Mouse (Mus musculus) MEL (cell line): ENCODE results near the gene Gm49342. TPM values are rescaled to one million over a fixed set of nuclear protein-coding genes. Genes with fewer than 3 reads are reported as not detected.

ENCODE experiments used
- DNase-seq: peaks from one replicate; pipeline ENCODE4 v3.0.0; 2011; ENCODE audit warnings: low read depth, low spot score
- H3K27ac ChIP-seq: 2 replicates; pipeline ENCODE4 v1.5.1; 2012; ENCODE audit warnings: low read depth, mild to moderate bottlenecking, control low read depth, low read length, moderate library complexity; ENCODE audit not compliant: control insufficient read depth
- H3K27me3 ChIP-seq, 2 experiments: fragments of 150-350 bp in 1 of 2; sonication (generic) in 1 of 2; 2 replicates each; pipeline ENCODE4 v1.6.1; 2012; ENCODE audit warnings: low read length in 2 of 2, mild to moderate bottlenecking in 2 of 2, improper control_type of control experiment in 1 of 2, moderate library complexity in 1 of 2; ENCODE audit not compliant: insufficient read depth in 2 of 2, control insufficient read depth in 1 of 2
- H3K36me3 ChIP-seq, 2 experiments: 2 replicates each; pipeline ENCODE4 v1.6.1; 2012 to 2014; ENCODE audit warnings: low read length in 2 of 2, improper control_type of control experiment in 1 of 2, inconsistent platforms in 1 of 2, mild to moderate bottlenecking in 1 of 2; ENCODE audit not compliant: insufficient read depth in 2 of 2, control insufficient read depth in 1 of 2
- H3K4me1 ChIP-seq, 2 experiments: fragments of 150-350 bp in 1 of 2; sonication (generic) in 1 of 2; 2 replicates each; pipeline ENCODE4 v1.6.1; 2012; ENCODE audit warnings: low read length in 2 of 2, improper control_type of control experiment in 1 of 2, mild to moderate bottlenecking in 1 of 2; ENCODE audit not compliant: insufficient read depth in 2 of 2, control insufficient read depth in 1 of 2
- H3K4me3 ChIP-seq, 2 experiments: fragments of 150-350 bp in 1 of 2; sonication (generic) in 1 of 2; 2 replicates each; pipeline ENCODE4 v1.5.1; 2012; ENCODE audit warnings: low read depth in 2 of 2, low read length in 2 of 2, mild to moderate bottlenecking in 2 of 2, moderate library complexity in 2 of 2, control low read depth in 1 of 2, improper control_type of control experiment in 1 of 2; ENCODE audit not compliant: control insufficient read depth in 1 of 2, insufficient read depth in 1 of 2
- H3K79me2 ChIP-seq: 2 replicates; pipeline ENCODE4 v1.6.1; 2012; ENCODE audit warnings: mild to moderate bottlenecking, low read length, moderate library complexity; ENCODE audit not compliant: control insufficient read depth, poor library complexity, insufficient read depth
- H3K9ac ChIP-seq: 2 replicates; pipeline ENCODE4 v1.6.1; 2012; ENCODE audit warnings: low read depth, mild to moderate bottlenecking, control low read depth, low read length, moderate library complexity; ENCODE audit not compliant: control insufficient read depth, poor library complexity, severe bottlenecking
- H3K9me3 ChIP-seq: fragments of 150-350 bp; sonication (generic); replicated peaks from 2 replicates; pipeline ENCODE4 v1.6.1; 2012; ENCODE audit warnings: mild to moderate bottlenecking, low read length, improper control_type of control experiment, moderate library complexity; ENCODE audit not compliant: insufficient read depth
- GATA1 ChIP-seq: IDR thresholded peaks from 2 replicates; pipeline ENCODE4 v1.6.1; 2011; ENCODE audit warnings: low read depth, low read length, improper control_type of control experiment
- KAT2A ChIP-seq: conservative IDR thresholded peaks from 2 replicates; pipeline ENCODE4 v1.6.1; 2012; ENCODE audit warnings: low read depth, low read length, improper control_type of control experiment, inconsistent platforms
- POLR2A ChIP-seq, 2 experiments: IDR thresholded peaks; 2 replicates each; pipeline ENCODE4 v1.6.1; 2011 to 2012; ENCODE audit warnings: low read length in 2 of 2, mild to moderate bottlenecking in 2 of 2, control low read depth in 1 of 2, improper control_type of control experiment in 1 of 2, low read depth in 1 of 2, moderate library complexity in 1 of 2; ENCODE audit not compliant: control insufficient read depth in 1 of 2, insufficient read depth in 1 of 2, poor library complexity in 1 of 2
- polyA plus RNA-seq, 2 experiments: library from polyadenylated mRNA; stranded (reverse) in 1 of 2; unstranded in 1 of 2; fragments of >175 nt in 1 of 2; fragments of >200 nt in 1 of 2; gene quantifications; 2 replicates each; pipeline versions ENCODE4 v1.2.1 to v1.2.4; 2012; ENCODE audit warnings: low replicate concordance in 2 of 2, low read depth in 1 of 2; ENCODE audit not compliant: insufficient read length in 2 of 2, insufficient read depth in 1 of 2, missing spikeins in 1 of 2
- total RNA-seq: library from RNA; depleted of rRNA; stranded (reverse); fragments of 300-350 nt; gene quantifications from 2 replicates; pipeline ENCODE4 v1.2.3, GENCODE M21; 2012; rRNA removed

Gm49342 gene
- total and polyA plus RNA-seq, 3 experiments: 14.5 to 45.2 TPM; not detected in 1

DNA sequence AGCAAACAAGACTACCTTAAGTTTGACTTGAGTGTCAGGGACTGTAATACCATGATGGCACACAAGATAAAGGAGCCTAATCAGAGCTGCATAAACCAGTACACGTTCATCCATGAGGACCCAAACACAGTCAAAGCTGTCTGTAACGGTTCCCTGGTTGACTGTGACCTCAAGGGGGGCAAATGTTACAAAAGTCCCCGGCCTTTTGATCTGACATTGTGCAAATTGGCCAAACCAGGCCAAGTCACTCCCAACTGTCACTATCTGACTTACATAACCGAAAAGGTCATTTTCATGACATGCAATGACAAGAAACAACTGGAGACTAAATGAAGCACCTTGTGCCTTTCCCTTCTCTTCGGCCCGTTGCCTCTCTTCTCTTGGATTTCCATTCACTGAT lies 65.3 kb downstream of the Gm49342 start:
- no peaks in the 10 kb centered on the region for H3K4me1 ChIP-seq
- no peak overlapping the region for H3K9ac ChIP-seq
- no peaks in the 10 kb centered on the region for H3K9me3 ChIP-seq
- no peaks in the 10 kb centered on the region for H3K27me3 ChIP-seq
- H3K36me3 ChIP-seq: no peaks in the 10 kb centered on the region
- no peak for DNase-seq
- no peak overlapping the region for H3K27ac ChIP-seq
- TF ChIP-seq KAT2A (no peak), POLR2A (IDR thresholded peaks at IDR 0.05; ENCODE audit: control insufficient read depth in 1 of 2, insufficient read depth in 1 of 2, low read depth in 1 of 2, low read length in 2 of 2, poor library complexity in 1 of 2) (no peak), GATA1 (no peak)
- TF ChIP-seq, all 39 proteins: peak for 0
- no peak overlapping the region for H3K4me3 ChIP-seq
- no peaks in the 10 kb centered on the region for H3K79me2 ChIP-seq

Other genes with a start within 250 kb of the Gm49342 start
- not detected in 2 replicates for gene Olfr748, start 237.1 kb upstream of the Gm49342 start, total RNA-seq
- gene Olfr748, start 237.1 kb upstream of the Gm49342 start, polyA plus RNA-seq: not detected
- gene Olfr749, start 199.4 kb upstream of the Gm49342 start, total RNA-seq: not detected in 2 replicates
- not detected for gene Olfr749, start 199.4 kb upstream of the Gm49342 start, polyA plus RNA-seq
- 22.7 and 24.2 TPM in 2 replicates for gene Ttc5, start 159.0 kb upstream of the Gm49342 start, total RNA-seq
- 10 to 100 TPM in 1 of 2 experiments, not detected in 1; 28.1 TPM for gene Ttc5, start 159.0 kb upstream of the Gm49342 start, polyA plus RNA-seq
- 23.3 and 28.3 TPM in 2 replicates for gene Ccnb1ip1, start 136.8 kb upstream of the Gm49342 start, total RNA-seq
- gene Ccnb1ip1, start 136.8 kb upstream of the Gm49342 start, polyA plus RNA-seq: 10 to 100 TPM in 1 of 2 experiments, not detected in 1; 27.6 TPM
- 65.6 and 81.1 TPM in 2 replicates for gene Parp2, start 136.7 kb upstream of the Gm49342 start, total RNA-seq
- 10 to 100 TPM in 1 of 2 experiments, not detected in 1; 83.2 TPM for gene Parp2, start 136.7 kb upstream of the Gm49342 start, polyA plus RNA-seq
- 19.5 and 36.8 TPM in 2 replicates for gene Tep1, start 74.0 kb upstream of the Gm49342 start, total RNA-seq
- 10 to 100 TPM in 1 of 2 experiments, not detected in 1; 13.7 TPM for gene Tep1, start 74.0 kb upstream of the Gm49342 start, polyA plus RNA-seq
- gene Klhl33, start 47.0 kb upstream of the Gm49342 start, total RNA-seq: not detected in 2 replicates
- gene Klhl33, start 47.0 kb upstream of the Gm49342 start, polyA plus RNA-seq: under 1 TPM in 1 of 2 experiments, not detected in 1; 0.01 TPM
- 28.0 and 29.6 TPM in 2 replicates for gene Osgep, start 19.6 kb upstream of the Gm49342 start, total RNA-seq
- gene Osgep, start 19.6 kb upstream of the Gm49342 start, polyA plus RNA-seq: 10 to 100 TPM in 1 of 2 experiments, not detected in 1; 45.1 TPM
- 123 and 129 TPM in 2 replicates for gene Apex1, start 19.5 kb upstream of the Gm49342 start, total RNA-seq
- gene Apex1, start 19.5 kb upstream of the Gm49342 start, polyA plus RNA-seq: 100 to 1,000 TPM in 1 of 2 experiments, not detected in 1; 155 TPM
- 10.5 and 12.2 TPM in 2 replicates for gene Pip4p1, start 13.7 kb upstream of the Gm49342 start, total RNA-seq
- 10 to 100 TPM in 1 of 2 experiments, not detected in 1; 21.6 TPM for gene Pip4p1, start 13.7 kb upstream of the Gm49342 start, polyA plus RNA-seq
- gene Pnp, start 13.4 kb upstream of the Gm49342 start, total RNA-seq: 46.7 and 49.7 TPM in 2 replicates
- gene Pnp, start 13.4 kb upstream of the Gm49342 start, polyA plus RNA-seq: 100 to 1,000 TPM in 1 of 2 experiments, 10 to 100 TPM in 1; 36.2 to 302 TPM
- 0.65 and 0.85 TPM in 2 replicates for gene Pnp2, start 11.5 kb downstream of the Gm49342 start, total RNA-seq
- gene Pnp2, start 11.5 kb downstream of the Gm49342 start, polyA plus RNA-seq: 1 to 10 TPM in 1 of 2 experiments, not detected in 1; 1.7 TPM
- not detected in 2 replicates for gene Rnase10, start 63.2 kb downstream of the Gm49342 start, total RNA-seq
- gene Rnase10, start 63.2 kb downstream of the Gm49342 start, polyA plus RNA-seq: not detected
- gene Rnase9, start 97.4 kb downstream of the Gm49342 start, total RNA-seq: not detected in 2 replicates
- not detected for gene Rnase9, start 97.4 kb downstream of the Gm49342 start, polyA plus RNA-seq
- not detected in 2 replicates for gene Rnase11, start 105.6 kb downstream of the Gm49342 start, total RNA-seq
- gene Rnase11, start 105.6 kb downstream of the Gm49342 start, polyA plus RNA-seq: not detected
- not detected in 2 replicates for gene Rnase12, start 113.1 kb downstream of the Gm49342 start, total RNA-seq
- not detected for gene Rnase12, start 113.1 kb downstream of the Gm49342 start, polyA plus RNA-seq
- gene Olfr750, start 129.9 kb downstream of the Gm49342 start, total RNA-seq: not detected in 2 replicates
- gene Olfr750, start 129.9 kb downstream of the Gm49342 start, polyA plus RNA-seq: not detected
- gene Rnase4, start 146.6 kb downstream of the Gm49342 start, total RNA-seq: not detected in 2 replicates
- gene Rnase4, start 146.6 kb downstream of the Gm49342 start, polyA plus RNA-seq: under 1 TPM in 1 of 2 experiments, not detected in 1; 0.18 TPM
- not detected in 2 replicates for gene Ang, start 146.6 kb downstream of the Gm49342 start, total RNA-seq
- gene Ang, start 146.6 kb downstream of the Gm49342 start, polyA plus RNA-seq: not detected
- not detected in 2 replicates for gene Eddm3b, start 169.9 kb downstream of the Gm49342 start, total RNA-seq
- not detected for gene Eddm3b, start 169.9 kb downstream of the Gm49342 start, polyA plus RNA-seq
- gene Rnase6, start 179.4 kb downstream of the Gm49342 start, total RNA-seq: 65.0 and 73.4 TPM in 2 replicates
- gene Rnase6, start 179.4 kb downstream of the Gm49342 start, polyA plus RNA-seq: 10 to 100 TPM in 1 of 2 experiments, not detected in 1; 49.2 TPM
- not detected in 2 replicates for gene Rnase1, start 202.3 kb downstream of the Gm49342 start, total RNA-seq
- gene Rnase1, start 202.3 kb downstream of the Gm49342 start, polyA plus RNA-seq: under 1 TPM in 1 of 2 experiments, not detected in 1; 0.07 TPM
- gene Rnase2b, start 217.7 kb downstream of the Gm49342 start, total RNA-seq: not detected in 2 replicates
- not detected for gene Rnase2b, start 217.7 kb downstream of the Gm49342 start, polyA plus RNA-seq